Mouse (Mus musculus): ENCODE measurements at regions not wholly inside any gene's neighbourhood (a gene's known extent, or its start where the extent isn't known, plus 50 kb on each side); places are given as distances from the start of the nearest gene placed in this dataset.

- no peak for TF ChIP-seq ZNF384 (IDR thresholded peaks at IDR 0.05; ENCODE audit: low read depth, low read length)
- TF ChIP-seq ZKSCAN1 (IDR thresholded peaks at IDR 0.05; ENCODE audit: borderline replicate concordance, low read depth, low read length) = no peak
- TF ChIP-seq UBTF (IDR thresholded peaks at IDR 0.05; ENCODE audit: low read depth, low read length) = no peak
- no peak for TF ChIP-seq RAD21 (IDR thresholded peaks at IDR 0.05; ENCODE audit: low read depth, low read length)
- no peak for TF ChIP-seq E2F4 (IDR thresholded peaks at IDR 0.05; ENCODE audit: insufficient replicate concordance, low read depth, low read length)
- no peak for TF ChIP-seq NELFE (IDR thresholded peaks at IDR 0.05; ENCODE audit: low read depth, low read length)
- TF ChIP-seq ELF1 (IDR thresholded peaks at IDR 0.05; ENCODE audit: low read depth, low read length) = no peak
- TF ChIP-seq POLR2AphosphoS2 (IDR thresholded peaks at IDR 0.05; ENCODE audit: low read depth, low read length) = no peak
- TF ChIP-seq CHD1 (IDR thresholded peaks at IDR 0.05; ENCODE audit: low read depth, low read length) = no peak
- TF ChIP-seq MYC (IDR thresholded peaks at IDR 0.05; ENCODE audit: low read depth, low read length) = no peak
- no peak for TF ChIP-seq BHLHE40 (IDR thresholded peaks at IDR 0.05; ENCODE audit: low read depth, low read length)
- TF ChIP-seq TCF12 (IDR thresholded peaks at IDR 0.05; ENCODE audit: low read depth, low read length) = no peak
- TF ChIP-seq JUND (conservative IDR thresholded peaks at IDR 0.05; ENCODE audit: low read depth, low read length) = no peak
- Histone ChIP-seq H3K4me3 (replicated peaks in 1 of 3; ENCODE audit: low read depth in 2 of 3, low read length in 2 of 3, poor library complexity in 1 of 3) (no peak overlapping the region), H3K27me3 (replicated peaks) (no peaks in the 10 kb centered on the region), H3K4me2 (ENCODE audit: insufficient read depth, low read depth, poor library complexity, severe bottlenecking) (no peak overlapping the region), H3K79me2 (replicated peaks; ENCODE audit: control insufficient read depth, extremely low read depth, insufficient read depth, poor library complexity, severe bottlenecking) (no peaks in the 10 kb centered on the region), H3K27ac (ENCODE audit: insufficient read depth, low read depth) (no peak overlapping the region), H3K9me3 (replicated peaks; ENCODE audit: low read length) (no peaks in the 10 kb centered on the region), H3K4me1 (ENCODE audit: control insufficient read depth in 1 of 2, insufficient read depth in 2 of 2) (peaks cover 0 to 4% of the 10 kb centered on the region in 2 experiments; a peak in 1 of 4 replicates), H3K36me3 (replicated peaks in 1 of 2; ENCODE audit: control insufficient read depth in 1 of 2, insufficient read depth in 1 of 2, low read length in 1 of 2) (no peaks in the 10 kb centered on the region), H3K9ac (ENCODE audit: insufficient read depth, low read depth) (no peak overlapping the region)
- in situ Hi-C loops (cut with MboI; ENCODE audit: low pct_ligation_motif_present, low pct_unique_long_range_greater_than_20kb, low sequenced_read_pairs) (no loop called here), dilution Hi-C loops (cut with MboI; ENCODE audit: extremely low pct_ligation_motif_present, extremely low pct_unique_long_range_greater_than_20kb, low sequenced_read_pairs) (no loop called here)
- no peak for DNase-seq (ENCODE audit: extremely low read depth)
These were observed 108.0 kb upstream of the Nphp3 start for GRCm38 (mm10) chr9:103894376-103894775.

GRCm38 (mm10) chr9:103899311-103899710 is 103.0 kb upstream of the Nphp3 start:
- no peak overlapping the region for H3K9ac ChIP-seq (ENCODE audit: insufficient read depth, low read depth)
- H3K79me2 ChIP-seq (replicated peaks; ENCODE audit: control insufficient read depth, extremely low read depth, insufficient read depth, poor library complexity, severe bottlenecking) = no peaks in the 10 kb centered on the region
- in situ Hi-C loops (cut with MboI; ENCODE audit: low pct_ligation_motif_present, low pct_unique_long_range_greater_than_20kb, low sequenced_read_pairs) = no loop called here
- H3K4me1 ChIP-seq (ENCODE audit: control insufficient read depth in 1 of 2, insufficient read depth in 2 of 2) = peaks cover 0 to 4% of the 10 kb centered on the region in 2 experiments; a peak in 1 of 4 replicates
- TF ChIP-seq TBP (conservative IDR thresholded peaks at IDR 0.05; ENCODE audit: low read depth, low read length) (no peak), MYC (IDR thresholded peaks at IDR 0.05; ENCODE audit: low read depth, low read length) (no peak), RCOR1 (conservative IDR thresholded peaks at IDR 0.05; ENCODE audit: low read depth, low read length) (no peak), MEF2A (IDR thresholded peaks at IDR 0.05; ENCODE audit: borderline replicate concordance, low read depth, low read length) (no peak), MAFK (IDR thresholded peaks at IDR 0.05; ENCODE audit: insufficient replicate concordance, low read length) (no peak), PAX5 (IDR thresholded peaks at IDR 0.05; ENCODE audit: low read length) (no peak), EP300 (IDR thresholded peaks at IDR 0.05; ENCODE audit: low read length) (no peak), BHLHE40 (IDR thresholded peaks at IDR 0.05; ENCODE audit: low read depth, low read length) (no peak), MAX (IDR thresholded peaks at IDR 0.05; ENCODE audit: low read length) (no peak), NRF1 (IDR thresholded peaks at IDR 0.05; ENCODE audit: low read depth, low read length) (no peak), TCF12 (IDR thresholded peaks at IDR 0.05; ENCODE audit: low read depth, low read length) (no peak), KAT2A (IDR thresholded peaks at IDR 0.05; ENCODE audit: insufficient replicate concordance, low read length) (no peak), E2F4 (IDR thresholded peaks at IDR 0.05; ENCODE audit: insufficient replicate concordance, low read depth, low read length) (no peak), JUND (conservative IDR thresholded peaks at IDR 0.05; ENCODE audit: low read depth, low read length) (no peak), ZNF384 (IDR thresholded peaks at IDR 0.05; ENCODE audit: low read depth, low read length) (no peak), UBTF (IDR thresholded peaks at IDR 0.05; ENCODE audit: low read depth, low read length) (no peak), POLR2AphosphoS2 (IDR thresholded peaks at IDR 0.05; ENCODE audit: low read depth, low read length) (no peak)
- H3K27me3 ChIP-seq (replicated peaks) = no peaks in the 10 kb centered on the region
- dilution Hi-C loops (cut with MboI; ENCODE audit: extremely low pct_ligation_motif_present, extremely low pct_unique_long_range_greater_than_20kb, low sequenced_read_pairs) = no loop called here
- no peak overlapping the region for H3K4me3 ChIP-seq (replicated peaks in 1 of 3; ENCODE audit: low read depth in 2 of 3, low read length in 2 of 3, poor library complexity in 1 of 3)
- no peak overlapping the region for H3K27ac ChIP-seq (ENCODE audit: insufficient read depth, low read depth)
- DNase-seq (ENCODE audit: extremely low read depth) = no peak
- no peaks in the 10 kb centered on the region for H3K36me3 ChIP-seq (replicated peaks in 1 of 2; ENCODE audit: control insufficient read depth in 1 of 2, insufficient read depth in 1 of 2, low read length in 1 of 2)
- no peaks in the 10 kb centered on the region for H3K9me3 ChIP-seq (replicated peaks; ENCODE audit: low read length)
- H3K4me2 ChIP-seq (ENCODE audit: insufficient read depth, low read depth, poor library complexity, severe bottlenecking) = no peak overlapping the region
